Mouse (Mus musculus) MEL (cell line): ENCODE results near the gene Ephx1. TPM values are rescaled to one million over a fixed set of nuclear protein-coding genes. Genes with fewer than 3 reads are reported as not detected.
A peak's percentile ranks its signal among the peaks of the same experiment; 100 is the strongest.

Experiments
- DNase-seq: peaks from one replicate; pipeline ENCODE4 v3.0.0; 2011; ENCODE audit warnings: low read depth, low spot score
- H3K27ac ChIP-seq: 2 replicates; pipeline ENCODE4 v1.5.1; 2012; ENCODE audit warnings: low read depth, mild to moderate bottlenecking, control low read depth, low read length, moderate library complexity; ENCODE audit not compliant: control insufficient read depth
- H3K27me3 ChIP-seq, 2 experiments: fragments of 150-350 bp in 1 of 2; sonication (generic) in 1 of 2; 2 replicates each; pipeline ENCODE4 v1.6.1; 2012; ENCODE audit warnings: low read length in 2 of 2, mild to moderate bottlenecking in 2 of 2, improper control_type of control experiment in 1 of 2, moderate library complexity in 1 of 2; ENCODE audit not compliant: insufficient read depth in 2 of 2, control insufficient read depth in 1 of 2
- H3K36me3 ChIP-seq, 2 experiments: 2 replicates each; pipeline ENCODE4 v1.6.1; 2012 to 2014; ENCODE audit warnings: low read length in 2 of 2, improper control_type of control experiment in 1 of 2, inconsistent platforms in 1 of 2, mild to moderate bottlenecking in 1 of 2; ENCODE audit not compliant: insufficient read depth in 2 of 2, control insufficient read depth in 1 of 2
- H3K4me1 ChIP-seq, 2 experiments: fragments of 150-350 bp in 1 of 2; sonication (generic) in 1 of 2; 2 replicates each; pipeline ENCODE4 v1.6.1; 2012; ENCODE audit warnings: low read length in 2 of 2, improper control_type of control experiment in 1 of 2, mild to moderate bottlenecking in 1 of 2; ENCODE audit not compliant: insufficient read depth in 2 of 2, control insufficient read depth in 1 of 2
- H3K4me3 ChIP-seq, 2 experiments: fragments of 150-350 bp in 1 of 2; sonication (generic) in 1 of 2; 2 replicates each; pipeline ENCODE4 v1.5.1; 2012; ENCODE audit warnings: low read depth in 2 of 2, low read length in 2 of 2, mild to moderate bottlenecking in 2 of 2, moderate library complexity in 2 of 2, control low read depth in 1 of 2, improper control_type of control experiment in 1 of 2; ENCODE audit not compliant: control insufficient read depth in 1 of 2, insufficient read depth in 1 of 2
- H3K79me2 ChIP-seq: 2 replicates; pipeline ENCODE4 v1.6.1; 2012; ENCODE audit warnings: mild to moderate bottlenecking, low read length, moderate library complexity; ENCODE audit not compliant: control insufficient read depth, poor library complexity, insufficient read depth
- H3K9ac ChIP-seq: 2 replicates; pipeline ENCODE4 v1.6.1; 2012; ENCODE audit warnings: low read depth, mild to moderate bottlenecking, control low read depth, low read length, moderate library complexity; ENCODE audit not compliant: control insufficient read depth, poor library complexity, severe bottlenecking
- H3K9me3 ChIP-seq: fragments of 150-350 bp; sonication (generic); replicated peaks from 2 replicates; pipeline ENCODE4 v1.6.1; 2012; ENCODE audit warnings: mild to moderate bottlenecking, low read length, improper control_type of control experiment, moderate library complexity; ENCODE audit not compliant: insufficient read depth
- CHD1 ChIP-seq: IDR thresholded peaks from 2 replicates; pipeline ENCODE4 v1.6.1; 2012; ENCODE audit warnings: low read depth, mild to moderate bottlenecking, inconsistent platforms, low read length, improper control_type of control experiment
- CHD2 ChIP-seq: IDR thresholded peaks from 2 replicates; pipeline ENCODE4 v1.6.1; 2011; ENCODE audit warnings: low read length, improper control_type of control experiment
- CTCF ChIP-seq, 3 experiments: IDR thresholded peaks in 2 of 3; conservative IDR thresholded peaks in 1 of 3; 2 replicates each; pipeline ENCODE4 v1.5.1; 2011 to 2012; ENCODE audit warnings: low read length in 3 of 3, low read depth in 2 of 3, mild to moderate bottlenecking in 2 of 3, improper control_type of control experiment in 1 of 3, inconsistent platforms in 1 of 3, mixed read lengths in 1 of 3, moderate library complexity in 1 of 3; ENCODE audit not compliant: control insufficient read depth in 1 of 3, insufficient read depth in 1 of 3, poor library complexity in 1 of 3, severe bottlenecking in 1 of 3
- E2F4 ChIP-seq: IDR thresholded peaks from 2 replicates; pipeline ENCODE4 v1.6.1; 2011; ENCODE audit warnings: low read depth, low read length, improper control_type of control experiment, borderline replicate concordance
- EP300 ChIP-seq, 2 experiments: IDR thresholded peaks; 2 replicates each; pipeline ENCODE4 v1.6.1; 2011; ENCODE audit warnings: improper control_type of control experiment in 2 of 2, low read length in 2 of 2, low read depth in 1 of 2, mild to moderate bottlenecking in 1 of 2
- ETS1 ChIP-seq: IDR thresholded peaks from 2 replicates; pipeline ENCODE4 v1.6.1; 2012; ENCODE audit warnings: low read depth, mild to moderate bottlenecking, inconsistent platforms, low read length, improper control_type of control experiment, moderate library complexity
- GATA1 ChIP-seq: IDR thresholded peaks from 2 replicates; pipeline ENCODE4 v1.6.1; 2011; ENCODE audit warnings: low read depth, low read length, improper control_type of control experiment
- MAFK ChIP-seq: IDR thresholded peaks from 2 replicates; pipeline ENCODE4 v1.6.1; 2011; ENCODE audit warnings: low read depth, mild to moderate bottlenecking, low read length, improper control_type of control experiment, borderline replicate concordance
- MAX ChIP-seq: IDR thresholded peaks from 2 replicates; pipeline ENCODE4 v1.6.1; 2011; ENCODE audit warnings: low read length, improper control_type of control experiment
- MAZ ChIP-seq: IDR thresholded peaks from 2 replicates; pipeline ENCODE4 v1.6.1; 2012; ENCODE audit warnings: low read depth, mild to moderate bottlenecking, inconsistent platforms, low read length, improper control_type of control experiment
- MXI1 ChIP-seq: IDR thresholded peaks from 2 replicates; pipeline ENCODE4 v1.6.1; 2011; ENCODE audit warnings: mild to moderate bottlenecking, low read depth, low read length, improper control_type of control experiment
- MYB ChIP-seq: IDR thresholded peaks from 2 replicates; pipeline ENCODE4 v1.6.1; 2011; ENCODE audit warnings: mild to moderate bottlenecking, low read depth, low read length, improper control_type of control experiment
- MYC ChIP-seq: IDR thresholded peaks from 2 replicates; pipeline ENCODE4 v1.6.1; 2011; ENCODE audit warnings: low read depth, mild to moderate bottlenecking, low read length, improper control_type of control experiment, moderate library complexity
- POLR2A ChIP-seq, 2 experiments: IDR thresholded peaks; 2 replicates each; pipeline ENCODE4 v1.6.1; 2011 to 2012; ENCODE audit warnings: low read length in 2 of 2, mild to moderate bottlenecking in 2 of 2, control low read depth in 1 of 2, improper control_type of control experiment in 1 of 2, low read depth in 1 of 2, moderate library complexity in 1 of 2; ENCODE audit not compliant: control insufficient read depth in 1 of 2, insufficient read depth in 1 of 2, poor library complexity in 1 of 2
- POLR2AphosphoS2 ChIP-seq: IDR thresholded peaks from 2 replicates; pipeline ENCODE4 v1.6.1; 2011; ENCODE audit warnings: low read length, improper control_type of control experiment
- POLR2AphosphoS5 ChIP-seq: IDR thresholded peaks from 2 replicates; pipeline ENCODE4 v1.6.1; 2012; ENCODE audit warnings: low read depth, borderline replicate concordance, mild to moderate bottlenecking, inconsistent platforms, low read length, moderate library complexity, mixed read lengths
- RCOR1 ChIP-seq: IDR thresholded peaks from 2 replicates; pipeline ENCODE4 v1.6.1; 2012; ENCODE audit warnings: low read depth, mild to moderate bottlenecking, inconsistent platforms, low read length, improper control_type of control experiment
- SMC3 ChIP-seq: IDR thresholded peaks from 2 replicates; pipeline ENCODE4 v1.6.1; 2011; ENCODE audit warnings: low read depth, low read length, improper control_type of control experiment
- TCF12 ChIP-seq: IDR thresholded peaks from 2 replicates; pipeline ENCODE4 v1.6.1; 2014; ENCODE audit warnings: low read depth, mild to moderate bottlenecking, inconsistent platforms, low read length, improper control_type of control experiment, moderate library complexity
- USF1 ChIP-seq: IDR thresholded peaks from 2 replicates; pipeline ENCODE4 v1.6.1; 2014; ENCODE audit warnings: low read depth, mild to moderate bottlenecking, inconsistent platforms, low read length, improper control_type of control experiment, moderate library complexity
- ZKSCAN1 ChIP-seq: IDR thresholded peaks from 2 replicates; pipeline ENCODE4 v1.6.1; 2012; ENCODE audit warnings: low read depth, mild to moderate bottlenecking, inconsistent platforms, low read length, improper control_type of control experiment, moderate library complexity
- ZNF384 ChIP-seq: IDR thresholded peaks from 2 replicates; pipeline ENCODE4 v1.6.1; 2012; ENCODE audit warnings: low read depth, mild to moderate bottlenecking, inconsistent platforms, low read length, improper control_type of control experiment
- polyA plus RNA-seq, 2 experiments: library from polyadenylated mRNA; stranded (reverse) in 1 of 2; unstranded in 1 of 2; fragments of >175 nt in 1 of 2; fragments of >200 nt in 1 of 2; gene quantifications; 2 replicates each; pipeline versions ENCODE4 v1.2.1 to v1.2.4; 2012; ENCODE audit warnings: low replicate concordance in 2 of 2, low read depth in 1 of 2; ENCODE audit not compliant: insufficient read length in 2 of 2, insufficient read depth in 1 of 2, missing spikeins in 1 of 2
- total RNA-seq: library from RNA; depleted of rRNA; stranded (reverse); fragments of 300-350 nt; gene quantifications from 2 replicates; pipeline ENCODE4 v1.2.3, GENCODE M21; 2012

Ephx1 gene
- total and polyA plus RNA-seq, 3 experiments = 0.15 to 0.39 TPM; not detected in 1

GRCm38 (mm10) chr1:181052898-181053297 is 32.2 kb upstream of the Ephx1 start:
- H3K27me3 ChIP-seq = no peaks in the 10 kb centered on the region
- peak; percentile 30 for DNase-seq
- no peaks in the 10 kb centered on the region for H3K79me2 ChIP-seq
- H3K9ac ChIP-seq = no peak overlapping the region
- no peak overlapping the region for H3K4me3 ChIP-seq
- peaks cover 0 to 4% of the 10 kb centered on the region in 2 experiments; a peak in 2 of 4 replicates for H3K4me1 ChIP-seq
- H3K9me3 ChIP-seq = no peaks in the 10 kb centered on the region
- no peak for TF ChIP-seq ZNF384
- TF ChIP-seq GATA1 = peak; percentile 58
- no peak for TF ChIP-seq MAZ
- TF ChIP-seq MAX = no peak
- peak; percentile 14 to 51; a peak in 2 of 4 replicates for TF ChIP-seq EP300 (IDR thresholded peaks at IDR 0.05; ENCODE audit: low read depth in 1 of 2, low read length in 2 of 2)
- TF ChIP-seq ETS1 = no peak
- 0 out of 2 replicates have a peak, but pooled peaks have one; percentile 22 for TF ChIP-seq TCF12
- peak; percentile 52; the same call in 1 of the 2 replicates for TF ChIP-seq RCOR1
- no peak for TF ChIP-seq POLR2AphosphoS2
- peaks cover 0 to 4% of the 10 kb centered on the region in 2 experiments; a peak in 2 of 4 replicates for H3K36me3 ChIP-seq
- H3K27ac ChIP-seq = no peak overlapping the region

DNA sequence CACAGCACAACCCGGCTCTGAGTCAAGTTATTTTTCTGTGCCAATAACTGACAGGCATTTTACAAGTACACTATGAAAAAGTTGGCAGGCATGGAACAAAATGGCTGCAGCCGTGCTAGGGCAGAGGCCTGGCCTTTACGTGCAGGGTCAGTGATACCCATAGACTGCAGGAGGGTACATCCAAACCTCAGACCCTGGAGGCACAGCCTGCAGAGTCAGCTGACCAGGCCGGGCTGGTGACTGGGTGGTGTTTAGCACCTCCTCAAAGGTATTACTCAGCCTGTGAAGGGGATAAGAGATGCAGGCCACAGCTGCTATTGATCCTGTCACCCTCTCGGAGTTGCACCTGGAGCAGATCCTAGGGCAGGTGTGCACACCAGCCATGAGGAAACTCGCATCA is 30.2 kb upstream of the Ephx1 start, which contains the start of gene 9130409I23Rik:
TSS of gene 9130409I23Rik (plus strand) at position 301 of the 400 bp plus-strand sequence.
- Histone ChIP-seq H3K4me1 (peaks cover 0 to 4% of the 10 kb centered on the region in 2 experiments; a peak in 2 of 4 replicates), H3K9me3 (no peaks in the 10 kb centered on the region), H3K79me2 (no peaks in the 10 kb centered on the region), H3K4me3 (no peak within 1 kb of the TSS), H3K27me3 (peaks cover 0 to 3% of the 10 kb centered on the region in 2 experiments; a peak in 1 of 4 replicates), H3K9ac (no peak within 1 kb of the TSS), H3K36me3 (peaks cover 0 to 4% of the 10 kb centered on the region in 2 experiments; a peak in 2 of 4 replicates), H3K27ac (no peak within 1 kb of the TSS)
- DNase-seq = no peak
- TF ChIP-seq ZKSCAN1 = no peak
- TF ChIP-seq EP300 (IDR thresholded peaks at IDR 0.05; ENCODE audit: low read depth in 1 of 2, low read length in 2 of 2) = no peak
- no peak for TF ChIP-seq MXI1
- TF ChIP-seq MAZ = no peak
- no peak for TF ChIP-seq RCOR1
- no peak for TF ChIP-seq E2F4
- no peak for TF ChIP-seq CHD2
- TF ChIP-seq MAFK = no peak
- TF ChIP-seq USF1 = no peak
- no peak for TF ChIP-seq MYC
- no peak for TF ChIP-seq CTCF (IDR thresholded peaks at IDR 0.05 in 2 of 3, conservative IDR thresholded peaks at IDR 0.05 in 1 of 3; ENCODE audit: control insufficient read depth in 1 of 3, insufficient read depth in 1 of 3, low read depth in 2 of 3, low read length in 3 of 3, poor library complexity in 1 of 3, severe bottlenecking in 1 of 3)
- no peak for TF ChIP-seq POLR2A (IDR thresholded peaks at IDR 0.05; ENCODE audit: control insufficient read depth in 1 of 2, insufficient read depth in 1 of 2, low read depth in 1 of 2, low read length in 2 of 2, poor library complexity in 1 of 2)
- no peak for TF ChIP-seq POLR2AphosphoS2
- no peak for TF ChIP-seq SMC3
- TF ChIP-seq MYB = no peak
- TF ChIP-seq GATA1 = no peak
- no peak for TF ChIP-seq CHD1
- TF ChIP-seq POLR2AphosphoS5 = no peak
